Mouse (Mus musculus): ENCODE measurements around the gene Agpat3. TPM values are rescaled to one million over a fixed set of nuclear protein-coding genes. Genes with fewer than 3 reads are reported as not detected.

The Agpat3 gene
- polyA plus RNA-seq, 1 experiment from 2014 or later: 84.9 TPM

DNA sequence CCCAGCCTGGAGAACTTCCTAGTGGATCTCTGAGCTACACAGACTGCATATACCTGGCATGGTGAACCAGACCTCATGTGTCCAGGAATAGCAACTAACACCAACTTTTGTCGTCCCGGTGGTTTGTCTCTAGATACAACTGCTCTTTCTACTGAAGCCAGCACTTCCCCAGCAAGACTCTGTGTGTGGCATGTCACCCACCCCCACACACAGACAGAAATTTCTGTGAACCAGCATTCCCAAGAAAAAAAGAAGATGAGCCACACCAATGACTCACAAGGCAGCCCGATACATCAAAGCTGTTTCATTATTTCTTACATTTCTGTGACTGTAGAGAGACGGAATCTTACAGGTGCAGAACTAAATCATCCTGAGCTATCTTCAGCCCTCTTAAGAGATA is 52.2 kb downstream of the Agpat3 start:
- peaks cover 21% of the 10 kb centered on the region for H3K4me1 ChIP-seq
- ATAC-seq (replicated peaks; ENCODE audit: low FRiP score): no peak
- H3K36me3 ChIP-seq: peaks cover 16% of the 10 kb centered on the region; the same call in 1 of the 2 replicates
- no peak overlapping the region for H3K4me3 ChIP-seq (replicated peaks)
- WGBS: 93% methylated on average over 4 of the region's 4 CpGs
- no peak overlapping the region for H3K4me2 ChIP-seq
- no peak overlapping the region for H3K9ac ChIP-seq
- H3K27me3 ChIP-seq: no peaks in the 10 kb centered on the region
- H3K9me3 ChIP-seq (replicated peaks): no peaks in the 10 kb centered on the region
- no peak overlapping the region for H3K27ac ChIP-seq

DNA sequence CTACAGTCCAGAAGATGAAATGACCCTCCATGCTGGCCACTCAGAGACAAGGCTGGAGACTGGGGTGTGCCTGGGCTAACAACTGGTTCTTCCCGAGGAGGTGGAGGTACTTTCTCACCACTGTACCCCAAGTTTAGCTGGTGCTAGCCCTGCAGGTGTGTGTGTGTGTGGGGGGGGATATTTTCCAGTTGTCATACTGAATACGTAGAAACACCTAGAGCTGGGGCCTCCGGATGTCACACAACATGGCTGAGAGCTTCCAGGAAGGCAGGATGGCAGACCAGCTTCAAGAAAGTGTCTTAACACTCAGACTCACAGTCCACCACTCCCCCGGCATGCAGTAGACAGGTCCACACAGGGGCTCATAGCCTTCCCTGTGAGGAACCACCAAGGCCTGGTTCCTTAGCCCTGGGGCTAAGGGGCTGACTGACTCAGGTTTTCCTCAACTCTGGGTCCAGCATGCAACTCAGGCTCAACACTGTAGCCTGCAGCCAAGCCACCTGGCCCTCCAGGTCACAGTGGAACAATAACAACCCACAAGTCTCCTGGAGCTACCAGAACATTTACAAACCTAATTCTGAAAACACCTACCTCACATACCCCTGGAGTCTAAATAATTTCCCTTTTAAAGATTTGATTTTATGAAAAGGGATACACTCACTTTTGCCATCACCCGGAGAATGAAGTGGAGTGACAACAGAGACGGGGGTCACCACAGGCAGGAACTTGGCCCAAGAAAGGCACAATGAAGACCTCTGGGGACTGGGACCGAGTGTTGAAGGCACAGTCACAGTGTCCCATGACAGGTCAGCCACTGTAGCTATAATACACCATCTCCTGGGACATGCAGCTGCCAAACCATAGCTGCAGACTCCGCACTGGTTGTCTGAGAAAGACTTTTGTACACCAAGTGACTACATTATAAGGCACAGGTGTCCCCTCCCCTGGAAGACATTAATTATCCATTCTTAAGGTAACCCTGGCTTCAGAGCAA is 53.3 kb downstream of the Agpat3 start:
- peaks cover 25% of the 10 kb centered on the region for H3K4me1 ChIP-seq
- 86% methylated on average over 8 of the region's 8 CpGs for WGBS
- no peak overlapping the region for H3K4me3 ChIP-seq (replicated peaks)
- peaks cover 16% of the 10 kb centered on the region; the same call in 1 of the 2 replicates for H3K36me3 ChIP-seq
- no peaks in the 10 kb centered on the region for H3K27me3 ChIP-seq
- no peak overlapping the region for H3K9ac ChIP-seq
- no peak for ATAC-seq (replicated peaks; ENCODE audit: low FRiP score)
- H3K9me3 ChIP-seq (replicated peaks): no peaks in the 10 kb centered on the region
- peak overlapping the region; percentile 84 for H3K27ac ChIP-seq
- no peak overlapping the region for H3K4me2 ChIP-seq

DNA sequence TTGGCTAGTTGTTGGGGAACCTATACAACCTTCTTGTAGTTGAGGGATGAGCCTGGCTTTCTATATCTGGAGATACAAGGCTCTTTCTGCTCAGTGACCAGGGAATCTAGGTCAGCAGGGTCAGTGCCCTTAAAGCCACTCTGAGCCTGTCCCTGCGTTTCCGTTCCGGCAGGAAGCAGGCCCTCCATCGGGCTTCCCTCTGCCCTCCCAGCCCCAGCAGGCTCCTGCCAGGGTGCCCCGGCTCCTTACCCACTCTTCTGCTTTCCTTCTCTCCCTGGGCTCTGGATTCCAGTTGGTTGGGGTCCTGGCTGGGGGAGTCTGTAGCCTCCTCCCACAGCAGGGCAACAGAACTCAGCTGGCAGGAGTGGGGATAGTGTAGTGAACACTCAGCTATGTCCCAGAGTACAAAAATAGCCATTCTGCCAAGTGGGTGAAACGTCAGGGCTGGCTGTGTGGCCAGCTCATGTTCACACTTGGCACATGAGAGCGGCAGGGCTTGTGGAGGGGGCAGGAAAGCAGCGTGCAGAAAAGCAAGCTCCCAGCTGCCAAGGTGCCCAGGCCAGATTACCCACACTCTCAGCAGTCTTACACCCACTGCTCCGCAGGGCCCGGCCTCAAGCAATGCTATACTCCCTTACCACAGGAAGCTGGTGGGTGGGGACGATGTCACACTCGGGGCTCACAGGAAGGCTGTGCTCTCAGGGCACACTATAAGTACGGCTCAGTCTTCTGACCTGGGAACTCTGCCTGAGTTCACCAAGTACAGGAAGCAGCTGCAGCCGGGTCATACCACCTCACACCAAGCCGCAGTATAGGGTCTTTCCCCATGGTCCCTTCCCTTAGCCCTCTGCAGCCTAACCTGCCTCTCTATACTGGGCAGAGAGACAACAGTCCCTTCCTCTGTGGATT is 54.5 kb downstream of the Agpat3 start:
- peak; percentile 75 for ATAC-seq (replicated peaks; ENCODE audit: low FRiP score)
- Histone ChIP-seq H3K9ac (no peak overlapping the region), H3K4me3 (replicated peaks) (no peak overlapping the region), H3K27ac (peak overlapping the region; percentile 84), H3K4me1 (peaks cover 30% of the 10 kb centered on the region), H3K27me3 (no peaks in the 10 kb centered on the region), H3K9me3 (replicated peaks) (no peaks in the 10 kb centered on the region), H3K36me3 (peaks cover 7% of the 10 kb centered on the region; the same call in 1 of the 2 replicates), H3K4me2 (peak overlapping the region; percentile 31)
- 43% methylated on average over 15 of the region's 15 CpGs for WGBS

DNA sequence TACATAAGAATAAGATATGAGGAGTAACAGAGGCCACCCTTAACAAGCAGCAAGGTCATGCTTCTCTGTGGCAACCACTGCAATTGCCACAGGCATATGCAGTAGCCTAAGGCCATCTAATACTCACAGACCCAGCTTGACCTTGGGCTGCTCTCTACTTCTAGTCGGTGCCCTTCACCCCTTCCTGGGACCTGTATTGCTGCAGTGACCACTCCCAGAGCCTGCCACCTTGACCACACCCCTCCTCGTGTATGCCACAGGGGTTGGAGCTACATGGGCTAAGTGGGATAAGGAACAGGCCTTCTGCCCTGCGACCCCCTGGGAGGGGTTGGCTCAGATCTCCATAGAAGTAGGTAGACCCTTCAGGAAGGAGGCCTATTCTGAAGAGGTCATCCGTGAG is 55.3 kb downstream of the Agpat3 start:
- Histone ChIP-seq H3K4me3 (replicated peaks) (no peak overlapping the region), H3K4me2 (no peak overlapping the region), H3K9ac (no peak overlapping the region), H3K4me1 (peaks cover 38% of the 10 kb centered on the region), H3K9me3 (replicated peaks) (no peaks in the 10 kb centered on the region), H3K36me3 (peaks cover 4% of the 10 kb centered on the region; the same call in 1 of the 2 replicates), H3K27ac (no peak overlapping the region), H3K27me3 (no peaks in the 10 kb centered on the region)
- ATAC-seq (replicated peaks; ENCODE audit: low FRiP score): no peak
- whole genome bisulfite sequencing: 78% methylated on average over 4 of the region's 4 CpGs

DNA sequence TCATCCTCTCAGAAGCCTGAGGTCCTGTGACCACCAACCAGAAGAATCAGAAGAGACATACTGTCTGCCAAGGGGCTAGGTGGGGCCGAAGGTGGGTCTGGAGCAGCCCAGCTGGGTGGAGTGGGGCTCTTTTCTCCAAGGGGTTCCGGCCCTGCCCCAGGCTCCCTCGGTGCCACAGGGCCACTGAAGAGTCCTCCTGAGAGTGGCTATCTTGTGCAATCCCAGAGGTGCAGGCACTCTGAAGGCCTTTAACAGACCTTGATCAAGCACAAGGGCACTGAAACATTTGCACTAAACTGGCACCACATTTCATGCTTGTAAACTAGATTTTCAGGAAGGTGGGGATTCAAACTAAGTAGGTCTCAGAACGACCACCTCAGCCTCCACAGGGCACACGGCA is 55.9 kb downstream of the Agpat3 start:
- Histone ChIP-seq H3K9ac (no peak overlapping the region), H3K4me2 (no peak overlapping the region), H3K9me3 (replicated peaks) (no peaks in the 10 kb centered on the region), H3K27me3 (no peaks in the 10 kb centered on the region), H3K27ac (0 out of 2 replicates have a peak overlapping the region, but pooled peaks have one; percentile 2), H3K4me1 (peaks cover 41% of the 10 kb centered on the region), H3K36me3 (peaks cover under 1% of the 10 kb centered on the region; the same call in 1 of the 2 replicates), H3K4me3 (replicated peaks) (no peak overlapping the region)
- ATAC-seq (replicated peaks; ENCODE audit: low FRiP score): no peak
- 87% methylated on average over 5 of the region's 5 CpGs for WGBS

DNA sequence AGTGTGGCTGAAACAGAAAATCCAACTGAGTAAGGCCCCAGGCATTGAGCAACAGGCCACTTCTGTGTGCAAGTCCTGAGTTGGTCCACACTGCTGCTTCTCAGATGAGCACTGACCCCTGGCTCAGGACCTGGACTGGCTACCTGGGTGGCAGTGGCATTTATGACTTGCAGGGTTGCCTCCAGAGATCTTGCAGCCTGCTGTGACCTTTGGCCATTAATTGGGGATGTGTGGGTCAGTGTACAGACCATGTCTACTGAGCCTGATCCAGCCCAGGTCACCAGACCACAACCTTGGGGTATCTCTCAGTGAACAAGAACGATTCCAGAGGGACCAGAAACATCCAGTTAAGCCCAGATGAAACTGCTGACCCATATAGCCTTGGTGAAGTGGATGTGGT is 58.7 kb downstream of the Agpat3 start:
- no peaks in the 10 kb centered on the region for H3K27me3 ChIP-seq
- 48% methylated on average over 1 of the region's 1 CpGs for WGBS
- no peaks in the 10 kb centered on the region for H3K36me3 ChIP-seq
- H3K4me3 ChIP-seq (replicated peaks): no peak overlapping the region
- H3K4me2 ChIP-seq: no peak overlapping the region
- peak overlapping the region; percentile 83; the same call in 1 of the 2 replicates for H3K27ac ChIP-seq
- H3K9me3 ChIP-seq (replicated peaks): no peaks in the 10 kb centered on the region
- no peak for ATAC-seq (replicated peaks; ENCODE audit: low FRiP score)
- no peak overlapping the region for H3K9ac ChIP-seq
- H3K4me1 ChIP-seq: peaks cover 39% of the 10 kb centered on the region

DNA sequence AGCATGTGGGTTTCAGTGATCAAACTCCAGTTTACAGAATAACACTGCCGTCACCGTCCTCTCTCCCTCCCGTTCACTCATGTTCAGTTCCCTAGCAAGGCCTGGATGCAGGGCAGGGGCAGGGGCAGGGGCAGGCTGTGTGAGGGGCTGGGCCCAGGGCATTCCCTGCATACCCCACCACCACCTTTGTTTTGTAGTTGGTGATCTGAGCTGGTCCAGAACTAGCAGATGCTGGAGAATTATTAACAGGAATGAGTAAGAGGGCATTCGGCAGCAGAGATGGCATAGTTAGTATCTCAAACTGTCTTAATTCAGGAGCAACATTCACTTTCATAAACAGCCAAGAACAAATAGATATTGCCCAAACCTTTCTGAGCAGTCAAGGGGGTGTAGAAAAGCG is 59.9 kb downstream of the Agpat3 start:
- Histone ChIP-seq H3K9me3 (replicated peaks) (no peaks in the 10 kb centered on the region), H3K36me3 (peaks cover 6% of the 10 kb centered on the region), H3K4me1 (peaks cover 39% of the 10 kb centered on the region), H3K27ac (peak overlapping the region; percentile 83), H3K4me3 (replicated peaks) (no peak overlapping the region), H3K9ac (no peak overlapping the region), H3K27me3 (no peaks in the 10 kb centered on the region), H3K4me2 (no peak overlapping the region)
- ATAC-seq (replicated peaks; ENCODE audit: low FRiP score): peak; percentile 63; the same call in 1 of the 2 replicates
- WGBS: 68% methylated on average over 5 of the region's 5 CpGs

DNA sequence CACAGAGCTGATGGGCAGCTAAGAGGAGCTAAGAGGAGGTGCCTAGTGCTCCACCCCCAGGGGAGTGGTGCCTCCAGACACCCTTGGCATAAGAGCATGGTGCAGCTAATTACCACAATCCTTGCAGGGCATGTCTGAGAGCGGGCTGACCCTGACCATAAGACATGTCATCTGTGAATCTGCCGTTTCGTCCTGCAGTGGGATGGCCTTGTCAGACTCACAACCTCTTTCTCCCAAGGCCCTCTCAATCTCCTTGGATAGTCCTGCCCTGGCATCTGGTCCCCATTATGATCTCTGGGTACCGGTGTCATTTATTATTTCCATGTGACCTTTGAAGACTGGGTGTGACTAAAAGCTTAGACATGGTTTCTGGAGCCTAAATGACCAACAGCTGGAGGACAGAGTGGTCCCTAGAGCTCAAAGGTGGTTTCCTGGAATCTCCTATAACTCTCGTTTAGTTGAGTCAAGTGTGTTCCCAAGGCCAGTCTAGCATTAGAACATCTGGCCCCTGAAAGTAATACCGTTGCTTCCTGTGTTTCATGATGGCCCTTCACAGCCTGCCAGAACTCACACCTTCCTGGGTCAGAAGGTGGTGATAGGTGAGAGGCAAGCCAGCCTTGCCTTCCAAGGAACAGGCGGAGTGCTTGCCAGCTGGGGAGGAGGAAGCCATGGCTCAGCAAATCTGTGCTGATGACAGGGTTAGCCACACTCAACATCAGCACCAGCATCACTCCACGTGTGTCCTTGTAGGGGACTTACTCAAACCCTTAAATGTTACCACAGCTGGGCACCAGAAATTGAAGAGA is 61.4 kb downstream of the Agpat3 start:
- no peaks in the 10 kb centered on the region for H3K9me3 ChIP-seq (replicated peaks)
- ATAC-seq (replicated peaks; ENCODE audit: low FRiP score): no peak

DNA sequence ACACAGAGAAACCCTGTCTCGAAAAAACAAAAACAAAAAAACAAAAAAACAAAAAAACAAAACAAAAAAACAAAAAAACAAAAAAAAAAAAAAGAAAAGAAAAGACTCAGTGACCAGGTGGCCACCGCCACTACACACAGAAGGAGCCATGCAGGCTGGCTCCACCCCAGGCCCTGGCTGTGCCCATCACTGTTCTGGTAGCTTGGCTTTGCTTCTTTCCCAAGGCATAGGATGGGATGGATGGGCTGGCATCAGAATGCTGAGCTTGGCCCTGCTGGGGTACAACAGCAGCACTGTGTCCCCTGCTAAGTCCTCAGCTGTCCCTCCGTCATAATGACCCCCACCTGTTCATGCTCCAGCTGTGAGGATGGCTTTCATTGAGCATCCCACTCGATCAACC is 63.4 kb downstream of the Agpat3 start:
- peaks cover 27% of the 10 kb centered on the region for H3K4me1 ChIP-seq
- no peak overlapping the region for H3K4me2 ChIP-seq
- peaks cover 41% of the 10 kb centered on the region for H3K36me3 ChIP-seq
- no peak overlapping the region for H3K9ac ChIP-seq
- no peak for ATAC-seq (replicated peaks; ENCODE audit: low FRiP score)
- no peak overlapping the region for H3K4me3 ChIP-seq (replicated peaks)
- no peaks in the 10 kb centered on the region for H3K9me3 ChIP-seq (replicated peaks)
- H3K27ac ChIP-seq: no peak overlapping the region
- 91% methylated on average over 4 of the region's 4 CpGs for whole genome bisulfite sequencing
- no peaks in the 10 kb centered on the region for H3K27me3 ChIP-seq

More for the DNA sequence above, 61.4 kb downstream of the Agpat3 start:
- Histone ChIP-seq H3K9ac (no peak overlapping the region), H3K27ac (no peak overlapping the region), H3K4me2 (no peak overlapping the region), H3K27me3 (no peaks in the 10 kb centered on the region), H3K4me1 (peaks cover 34% of the 10 kb centered on the region), H3K4me3 (replicated peaks) (no peak overlapping the region), H3K36me3 (peaks cover 21% of the 10 kb centered on the region)
- 59% methylated on average over 8 of the region's 8 CpGs for WGBS

DNA sequence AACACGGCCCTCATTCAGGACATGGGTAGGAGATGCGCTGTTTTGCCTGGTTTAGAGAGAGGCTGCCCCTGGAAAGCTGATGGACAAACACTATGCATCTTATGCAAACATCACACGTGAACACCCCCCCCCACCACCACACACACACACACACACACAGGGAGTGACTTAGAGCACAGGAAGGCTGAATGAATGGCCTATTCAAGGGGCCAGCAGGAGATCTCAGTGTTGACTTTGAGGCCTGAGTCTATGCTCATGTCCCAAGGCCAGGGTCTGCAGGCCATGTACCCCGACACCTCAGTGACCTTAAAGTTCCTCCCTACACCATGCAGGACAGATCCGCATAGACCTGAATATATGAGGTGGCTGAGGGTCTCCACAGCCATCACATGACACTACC is 64.2 kb downstream of the Agpat3 start:
- Histone ChIP-seq H3K4me2 (no peak overlapping the region), H3K4me1 (peaks cover 25% of the 10 kb centered on the region), H3K27ac (peak overlapping the region; percentile 57), H3K36me3 (peaks cover 49% of the 10 kb centered on the region), H3K9me3 (replicated peaks) (no peaks in the 10 kb centered on the region), H3K4me3 (replicated peaks) (no peak overlapping the region), H3K9ac (no peak overlapping the region), H3K27me3 (no peaks in the 10 kb centered on the region)
- ATAC-seq (replicated peaks; ENCODE audit: low FRiP score): no peak
- WGBS: 90% methylated on average over 5 of the region's 5 CpGs

DNA sequence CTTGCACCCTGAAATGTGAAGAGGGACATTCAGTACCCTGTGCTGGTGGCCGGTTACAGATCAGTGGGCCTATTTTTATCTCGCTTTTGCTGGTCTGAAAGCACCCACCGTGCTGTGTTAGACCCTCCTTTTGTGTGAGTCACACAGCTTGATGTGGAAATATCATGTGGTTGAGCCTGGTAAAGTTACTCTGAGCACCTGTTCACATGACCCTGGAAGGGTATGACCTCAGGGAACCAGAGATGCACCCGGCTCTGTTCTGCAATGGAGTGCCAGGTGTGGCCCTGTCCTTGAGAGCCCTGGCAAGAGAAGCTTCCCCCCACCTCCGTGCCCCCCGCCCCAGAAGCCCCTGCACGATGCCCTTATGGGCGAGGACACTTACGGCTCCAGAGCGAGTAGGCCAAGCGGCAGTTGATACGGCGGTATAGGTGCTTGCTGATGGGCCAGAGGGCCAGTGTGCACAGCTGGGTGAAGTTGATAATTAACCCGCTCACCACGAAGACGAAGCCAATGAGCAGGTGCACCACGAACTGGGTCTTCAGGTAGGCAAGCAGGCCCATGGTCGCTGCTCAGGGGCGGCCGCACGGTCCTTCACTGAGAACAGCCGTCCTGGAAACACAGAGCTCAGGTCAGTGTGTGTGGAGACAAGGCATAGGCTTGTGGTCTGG is 64.7 kb downstream of the Agpat3 start:
- peak; percentile 55 for ATAC-seq (replicated peaks; ENCODE audit: low FRiP score)
- 82% methylated on average over 22 of the region's 22 CpGs for WGBS

More for the DNA sequence above, 64.7 kb downstream of the Agpat3 start:
- Histone ChIP-seq H3K4me1 (peaks cover 20% of the 10 kb centered on the region), H3K9me3 (replicated peaks) (no peaks in the 10 kb centered on the region), H3K27ac (peak overlapping the region; percentile 57), H3K27me3 (no peaks in the 10 kb centered on the region), H3K4me3 (replicated peaks) (no peak overlapping the region), H3K36me3 (peaks cover 54% of the 10 kb centered on the region), H3K4me2 (no peak overlapping the region), H3K9ac (no peak overlapping the region)
